In the genomic region with DNA sequence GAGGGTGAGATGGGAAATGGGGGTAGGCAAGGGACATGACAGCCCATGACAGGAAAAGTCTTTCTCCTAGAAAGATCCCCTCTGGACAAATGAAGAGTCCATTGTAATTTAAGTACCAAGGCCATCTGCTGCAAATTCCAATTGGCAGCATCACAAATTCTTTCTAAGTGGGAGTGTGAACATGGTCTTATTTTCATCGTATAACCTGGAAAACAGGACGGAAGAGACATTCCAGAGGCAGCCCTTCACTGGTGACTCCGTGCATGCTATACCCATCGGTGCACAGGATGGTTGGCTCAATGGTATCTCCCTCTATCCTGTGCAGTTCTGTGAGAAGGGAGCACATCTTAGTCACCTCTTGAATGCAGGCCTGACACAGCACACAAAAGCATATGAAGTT, we compare ENCODE assay signal across 18 mouse cellular contexts.
DNase-seq lines count a peak whose midpoint lies in the region; ATAC-seq and TF ChIP-seq lines count a peak whose summit lies in the region.
"Had no signal": no experiment of that assay in that cellular context is flagged by ENCODE, and none has a peak within 500 bp of the region (broad histone marks: within the 10 kb centered on the region; RNA-seq: fewer than 3 reads in every experiment).

No protein-coding gene starts in this region.

- no peak for ATAC-seq in kidney, postnatal 0 days (replicated peaks; ENCODE audit: low FRiP score, low read depth)
- no peak for ATAC-seq in kidney, embryonic 16.5 days (ENCODE audit: low FRiP score, low TSS enrichment)
- ATAC-seq: forebrain, embryonic 15.5 days; hindbrain, postnatal 0 days had no signal

- H3K9me3 ChIP-seq in kidney, postnatal 0 days (replicated peaks; ENCODE audit: low read length) = no peaks in the 10 kb centered on the region
- H3K9me3 ChIP-seq in kidney, embryonic 16.5 days (ENCODE audit: low read length) = no peaks in the 10 kb centered on the region
- H3K9me3 ChIP-seq: embryonic facial prominence, embryonic 12.5 days; forebrain, embryonic 15.5 days; heart, embryonic 15.5 days; hindbrain, embryonic 13.5 days had no signal

- H3K36me3 ChIP-seq in kidney, postnatal 0 days (ENCODE audit: insufficient read depth, low read length) = no peaks in the 10 kb centered on the region
- no peaks in the 10 kb centered on the region for H3K36me3 ChIP-seq in kidney, embryonic 16.5 days (ENCODE audit: insufficient read depth, low read length)
- H3K36me3 ChIP-seq: embryonic facial prominence, embryonic 12.5 days; forebrain, embryonic 15.5 days; heart, embryonic 15.5 days; hindbrain, embryonic 13.5 days had no signal

- 63% methylated on average over 4 of the region's 4 CpGs for WGBS in kidney, postnatal 0 days
- WGBS in kidney, embryonic 16.5 days = 60% methylated on average over 4 of the region's 4 CpGs

- no peak overlapping the region for H3K27ac ChIP-seq in kidney, postnatal 0 days
- H3K27ac ChIP-seq in kidney, embryonic 16.5 days (ENCODE audit: low read length) = no peak overlapping the region
- H3K27ac ChIP-seq: embryonic facial prominence, embryonic 12.5 days; forebrain, embryonic 15.5 days; heart, adult 2 months; heart, embryonic 15.5 days; hindbrain, embryonic 13.5 days; hindbrain, postnatal 0 days had no signal

- H3K4me1 ChIP-seq in kidney, postnatal 0 days (replicated peaks; ENCODE audit: insufficient read depth, low read length) = no peaks in the 10 kb centered on the region
- no peaks in the 10 kb centered on the region for H3K4me1 ChIP-seq in kidney, embryonic 16.5 days (ENCODE audit: insufficient read depth, low read length)
- H3K4me1 ChIP-seq: embryonic facial prominence, embryonic 12.5 days; heart, embryonic 15.5 days had no signal

- no peaks in the 10 kb centered on the region for H3K27me3 ChIP-seq in kidney, postnatal 0 days (ENCODE audit: insufficient read depth, low read length)
- no peaks in the 10 kb centered on the region for H3K27me3 ChIP-seq in kidney, embryonic 16.5 days (ENCODE audit: insufficient read depth, low read length)
- H3K27me3 ChIP-seq: embryonic facial prominence, embryonic 12.5 days; forebrain, embryonic 15.5 days; heart, embryonic 15.5 days; hindbrain, embryonic 13.5 days had no signal

- no peak overlapping the region for H3K4me3 ChIP-seq in kidney, postnatal 0 days (replicated peaks; ENCODE audit: low read depth, low read length)
- no peak overlapping the region for H3K4me3 ChIP-seq in kidney, embryonic 16.5 days (ENCODE audit: low read length)
- H3K4me3 ChIP-seq: embryonic facial prominence, embryonic 12.5 days; forebrain, embryonic 15.5 days; heart, adult 2 months; heart, embryonic 15.5 days; hindbrain, embryonic 13.5 days had no signal

- no peak overlapping the region for H3K4me2 ChIP-seq in kidney, postnatal 0 days (ENCODE audit: low read length)
- no peak overlapping the region for H3K4me2 ChIP-seq in kidney, embryonic 16.5 days (replicated peaks; ENCODE audit: low read depth, low read length)
- H3K4me2 ChIP-seq: embryonic facial prominence, embryonic 12.5 days; forebrain, embryonic 15.5 days; heart, embryonic 11.5 days; heart, embryonic 15.5 days; hindbrain, embryonic 13.5 days had no signal

- TF ChIP-seq CTCF in kidney, postnatal 0 days (IDR thresholded peaks at IDR 0.05; ENCODE audit: low read depth) = no peak

- DNase-seq in kidney, postnatal 0 days (ENCODE audit: low spot score) = peak; percentile 12
- DNase-seq in right cerebral cortex, adult 18-20 months = peak; percentile 45
- no peak for DNase-seq in right cerebral cortex, postnatal 25 days
- DNase-seq in brain, adult 2 months (ENCODE audit: low read depth, low spot score) = peak; percentile 64
- DNase-seq in adrenal gland, postnatal 25 days = no peak
- DNase-seq: adrenal gland, adult 8-10 months; cerebellum, adult 11-12 months; cerebellum, adult 9-10 months; gastrocnemius, postnatal 14 days; heart, adult 2 months; heart, postnatal 14 days had no signal

- no peak overlapping the region for H3K9ac ChIP-seq in kidney, postnatal 0 days (ENCODE audit: low read depth, low read length)
- H3K9ac ChIP-seq in kidney, embryonic 16.5 days (replicated peaks; ENCODE audit: low read length) = no peak overlapping the region
- H3K9ac ChIP-seq: embryonic facial prominence, embryonic 12.5 days; forebrain, embryonic 15.5 days; heart, embryonic 15.5 days; hindbrain, embryonic 13.5 days had no signal

Comparison
In these comparisons a context has a peak if more than half of its experiments do, and no peak if none do; other contexts are left out.
1. DNase-seq: peak in kidney, postnatal 0 days (single experiment), right cerebral cortex, adult 18-20 months (single experiment) and brain, adult 2 months (single experiment); none in right cerebral cortex, postnatal 25 days (single experiment) and adrenal gland, postnatal 25 days (single experiment).